Mouse (Mus musculus) spleen, adult 2 months (tissue): ENCODE measurements around the gene E130208F15Rik.

Experiments
- CTCF ChIP-seq: fragments of 200-500 bp; IDR thresholded peaks from 2 replicates; pipeline ENCODE4 v1.5.1; 2011; ENCODE audit warnings: mild to moderate bottlenecking, inconsistent platforms; ENCODE audit not compliant: insufficient read depth, insufficient read length, insufficient replicate concordance; ENCODE audit errors: extremely low read depth
- POLR2A ChIP-seq: fragments of 200-500 bp; IDR thresholded peaks from 2 replicates; pipeline ENCODE4 v1.6.1; 2011; ENCODE audit warnings: low read depth, low read length, inconsistent platforms

GRCm38 (mm10) chr7:30334563-30334962, 13.0 kb downstream of the E130208F15Rik start:
- TF ChIP-seq CTCF (no peak), POLR2A (no peak)
